Mouse (Mus musculus): ENCODE data around the gene Acox3. TPM values are rescaled to one million over a fixed set of nuclear protein-coding genes. Genes with fewer than 3 reads are reported as not detected.

Acox3 gene
- polyA plus RNA-seq, 1 experiment, result 63.0 TPM

- Histone ChIP-seq H3K36me3 (ENCODE audit: control insufficient read depth, insufficient read depth, low read length) (peaks cover 35% of the 10 kb centered on the region), H3K27ac (ENCODE audit: insufficient read depth, low read length) (no peak overlapping the region), H3K27me3 (ENCODE audit: control insufficient read depth, insufficient read depth, low read length) (no peaks in the 10 kb centered on the region), H3K4me3 (ENCODE audit: extremely low read depth, insufficient read depth, insufficient read length) (no peak overlapping the region), H3K4me1 (ENCODE audit: control insufficient read depth, insufficient read depth, insufficient read length) (no peaks in the 10 kb centered on the region)
- WGBS, result 92% methylated on average over 8 of the region's 8 CpGs
- no peak for DNase-seq (ENCODE audit: low read depth in 1 of 2, low spot score in 2 of 2)
- TF ChIP-seq CTCF (IDR thresholded peaks at IDR 0.05; ENCODE audit: extremely low read depth, insufficient read depth, insufficient read length, insufficient replicate concordance) (no peak), POLR2A (IDR thresholded peaks at IDR 0.05; ENCODE audit: low read depth, low read length) (no peak)
These were observed 23.4 kb upstream of the Acox3 start for GRCm38 (mm10) chr5:35559447-35559846.

GRCm38 (mm10) chr5:35562616-35563015 lies 20.2 kb upstream of the Acox3 start:
- Histone ChIP-seq H3K27ac (ENCODE audit: insufficient read depth, low read length) (no peak overlapping the region), H3K36me3 (ENCODE audit: control insufficient read depth, insufficient read depth, low read length) (peaks cover 33% of the 10 kb centered on the region), H3K4me3 (ENCODE audit: extremely low read depth, insufficient read depth, insufficient read length) (no peak overlapping the region), H3K4me1 (ENCODE audit: control insufficient read depth, insufficient read depth, insufficient read length) (no peaks in the 10 kb centered on the region), H3K27me3 (ENCODE audit: control insufficient read depth, insufficient read depth, low read length) (no peaks in the 10 kb centered on the region)
- WGBS, result 93% methylated on average over 2 of the region's 2 CpGs
- no peak for TF ChIP-seq CTCF (IDR thresholded peaks at IDR 0.05; ENCODE audit: extremely low read depth, insufficient read depth, insufficient read length, insufficient replicate concordance)
- TF ChIP-seq POLR2A (IDR thresholded peaks at IDR 0.05; ENCODE audit: low read depth, low read length), result no peak
- no peak for DNase-seq (ENCODE audit: low read depth in 1 of 2, low spot score in 2 of 2)

- Histone ChIP-seq H3K27me3 (ENCODE audit: control insufficient read depth, insufficient read depth, low read length) (no peaks in the 10 kb centered on the region), H3K4me1 (ENCODE audit: control insufficient read depth, insufficient read depth, insufficient read length) (no peaks in the 10 kb centered on the region), H3K36me3 (ENCODE audit: control insufficient read depth, insufficient read depth, low read length) (peaks cover 34% of the 10 kb centered on the region), H3K27ac (ENCODE audit: insufficient read depth, low read length) (no peak overlapping the region), H3K4me3 (ENCODE audit: extremely low read depth, insufficient read depth, insufficient read length) (no peak overlapping the region)
- DNase-seq (ENCODE audit: low read depth in 1 of 2, low spot score in 2 of 2), result peak; percentile 12 to 66
- WGBS, result 0% methylated on average over 1 of the region's 1 CpGs
- TF ChIP-seq POLR2A (IDR thresholded peaks at IDR 0.05; ENCODE audit: low read depth, low read length), result no peak
- TF ChIP-seq CTCF (IDR thresholded peaks at IDR 0.05; ENCODE audit: extremely low read depth, insufficient read depth, insufficient read length, insufficient replicate concordance), result peak; percentile 88
These were observed 19.4 kb upstream of the Acox3 start for GRCm38 (mm10) chr5:35563449-35563848.

GRCm38 (mm10) chr5:35565217-35565616 lies 17.6 kb upstream of the Acox3 start:
- TF ChIP-seq POLR2A (IDR thresholded peaks at IDR 0.05; ENCODE audit: low read depth, low read length) (no peak), CTCF (IDR thresholded peaks at IDR 0.05; ENCODE audit: extremely low read depth, insufficient read depth, insufficient read length, insufficient replicate concordance) (no peak)
- Histone ChIP-seq H3K4me1 (ENCODE audit: control insufficient read depth, insufficient read depth, insufficient read length) (no peaks in the 10 kb centered on the region), H3K36me3 (ENCODE audit: control insufficient read depth, insufficient read depth, low read length) (peaks cover 42% of the 10 kb centered on the region), H3K4me3 (ENCODE audit: extremely low read depth, insufficient read depth, insufficient read length) (no peak overlapping the region), H3K27ac (ENCODE audit: insufficient read depth, low read length) (no peak overlapping the region), H3K27me3 (ENCODE audit: control insufficient read depth, insufficient read depth, low read length) (no peaks in the 10 kb centered on the region)
- 89% methylated on average over 9 of the region's 9 CpGs for WGBS
- DNase-seq (ENCODE audit: low read depth in 1 of 2, low spot score in 2 of 2), result no peak

DNA sequence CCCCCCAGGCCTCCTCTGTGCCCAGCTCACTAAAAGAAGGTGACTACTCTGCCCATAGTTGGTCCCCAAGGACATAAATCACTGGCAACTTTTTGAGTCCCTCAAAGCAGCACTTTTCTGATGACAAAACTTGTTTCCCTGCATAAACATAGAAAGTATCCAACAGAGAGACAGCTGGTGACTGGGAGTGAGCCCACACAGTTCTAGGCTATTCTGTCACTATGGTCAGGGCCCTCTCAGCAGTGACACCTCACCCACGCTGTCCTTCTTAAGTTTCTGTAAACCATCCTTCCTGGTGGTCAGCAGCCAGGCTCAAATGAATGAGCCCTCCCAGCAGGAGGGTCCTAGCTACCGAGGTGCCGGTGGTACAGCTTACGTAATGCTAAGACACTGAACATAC lies 16.2 kb upstream of the Acox3 start:
- WGBS, result 94% methylated on average over 4 of the region's 4 CpGs
- H3K36me3 ChIP-seq (ENCODE audit: control insufficient read depth, insufficient read depth, low read length), result peaks cover 44% of the 10 kb centered on the region

DNA sequence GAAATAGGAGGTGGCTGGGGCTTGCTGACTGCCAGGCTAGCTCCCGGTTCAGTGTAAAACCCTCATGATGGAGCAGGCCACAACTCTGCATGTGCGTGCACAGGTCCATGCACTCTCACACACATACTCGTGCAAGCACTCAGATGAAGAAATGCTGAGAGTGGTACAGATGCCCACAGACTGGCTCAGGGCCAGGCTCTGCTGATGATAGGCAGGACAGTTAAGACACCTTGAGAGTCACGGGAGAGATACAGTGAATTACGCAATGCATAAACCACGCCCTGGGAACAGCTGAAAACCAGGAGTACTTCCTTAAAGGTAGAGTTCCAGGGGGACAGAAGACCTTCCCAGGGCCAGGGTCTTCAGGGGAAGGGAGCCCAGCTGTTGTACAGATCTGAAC lies 11.3 kb upstream of the Acox3 start:
- DNase-seq (ENCODE audit: low read depth in 1 of 2, low spot score in 2 of 2), result no peak
- H3K27ac ChIP-seq (ENCODE audit: insufficient read depth, low read length), result no peak overlapping the region
- peaks cover 21% of the 10 kb centered on the region for H3K36me3 ChIP-seq (ENCODE audit: control insufficient read depth, insufficient read depth, low read length)
- H3K4me1 ChIP-seq (ENCODE audit: control insufficient read depth, insufficient read depth, insufficient read length), result peaks cover 5% of the 10 kb centered on the region
- 87% methylated on average over 6 of the region's 6 CpGs for WGBS
- no peaks in the 10 kb centered on the region for H3K27me3 ChIP-seq (ENCODE audit: control insufficient read depth, insufficient read depth, low read length)
- TF ChIP-seq POLR2A (IDR thresholded peaks at IDR 0.05; ENCODE audit: low read depth, low read length) (no peak), CTCF (IDR thresholded peaks at IDR 0.05; ENCODE audit: extremely low read depth, insufficient read depth, insufficient read length, insufficient replicate concordance) (no peak)
- no peak overlapping the region for H3K4me3 ChIP-seq (ENCODE audit: extremely low read depth, insufficient read depth, insufficient read length)

More for the DNA sequence above, 16.2 kb upstream of the Acox3 start:
- H3K27ac ChIP-seq (ENCODE audit: insufficient read depth, low read length), result no peak overlapping the region
- H3K4me1 ChIP-seq (ENCODE audit: control insufficient read depth, insufficient read depth, insufficient read length), result no peaks in the 10 kb centered on the region
- no peak for DNase-seq (ENCODE audit: low read depth in 1 of 2, low spot score in 2 of 2)
- TF ChIP-seq POLR2A (IDR thresholded peaks at IDR 0.05; ENCODE audit: low read depth, low read length) (no peak), CTCF (IDR thresholded peaks at IDR 0.05; ENCODE audit: extremely low read depth, insufficient read depth, insufficient read length, insufficient replicate concordance) (no peak)
- H3K4me3 ChIP-seq (ENCODE audit: extremely low read depth, insufficient read depth, insufficient read length), result no peak overlapping the region
- no peaks in the 10 kb centered on the region for H3K27me3 ChIP-seq (ENCODE audit: control insufficient read depth, insufficient read depth, low read length)

GRCm38 (mm10) chr5:35574653-35575599 lies 7.9 kb upstream of the Acox3 start, which contains the start of gene Trmt44:
Trmt44 (minus strand) TSS chr5:35575070.
- WGBS, result 4% methylated on average over 56 of the region's 56 CpGs
- H3K27ac ChIP-seq (ENCODE audit: insufficient read depth, low read length), result peak within 1 kb of the TSS; percentile 60
- DNase-seq (ENCODE audit: low read depth in 1 of 2, low spot score in 2 of 2), result peak; percentile 50 to 89
- peak within 1 kb of the TSS; percentile 82 for H3K4me3 ChIP-seq (ENCODE audit: extremely low read depth, insufficient read depth, insufficient read length)
- H3K27me3 ChIP-seq (ENCODE audit: control insufficient read depth, insufficient read depth, low read length), result no peaks in the 10 kb centered on the region
- TF ChIP-seq CTCF (IDR thresholded peaks at IDR 0.05; ENCODE audit: extremely low read depth, insufficient read depth, insufficient read length, insufficient replicate concordance), result no peak
- peak; percentile 79 for TF ChIP-seq POLR2A (IDR thresholded peaks at IDR 0.05; ENCODE audit: low read depth, low read length)
- H3K4me1 ChIP-seq (ENCODE audit: control insufficient read depth, insufficient read depth, insufficient read length), result peaks cover 5% of the 10 kb centered on the region
- peaks cover 8% of the 10 kb centered on the region; the same call in 1 of the 2 replicates for H3K36me3 ChIP-seq (ENCODE audit: control insufficient read depth, insufficient read depth, low read length)

All from spleen, adult 2 months (tissue).